Mouse (Mus musculus) liver, adult (tissue): ENCODE measurements around the gene Plaur.

Experiments used
- GATA4 ChIP-seq: IDR thresholded peaks from 2 replicates; pipeline ENCODE4 v1.6.1; 2014; ENCODE audit warnings: mild to moderate bottlenecking, low read length; ENCODE audit not compliant: insufficient replicate concordance

The Plaur gene

DNA sequence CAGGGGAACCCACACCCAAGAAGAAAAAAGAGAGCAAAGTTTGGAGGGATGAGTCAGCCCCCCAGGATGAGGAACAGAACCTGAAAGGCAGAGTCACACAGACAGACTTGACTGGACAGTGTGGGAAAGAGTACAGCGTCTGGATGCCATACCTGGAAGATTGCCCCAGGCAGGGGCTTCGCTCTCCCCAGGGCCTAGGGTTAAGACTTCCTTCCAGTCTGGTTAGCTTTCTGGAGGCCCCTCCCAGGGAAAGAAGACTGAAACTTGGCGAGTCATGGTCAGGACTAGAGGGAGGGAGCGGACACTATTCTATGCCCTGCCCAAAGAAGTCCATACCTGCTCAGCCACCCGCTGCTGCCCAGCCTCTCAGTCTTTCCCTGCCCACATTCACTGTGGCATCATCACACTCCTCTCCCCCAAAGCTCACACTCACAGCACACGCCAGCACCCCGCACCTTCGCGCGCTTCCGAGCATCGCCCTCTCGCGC lies 18.7 kb downstream of the Plaur start:
- TF ChIP-seq GATA4 = no peak

DNA sequence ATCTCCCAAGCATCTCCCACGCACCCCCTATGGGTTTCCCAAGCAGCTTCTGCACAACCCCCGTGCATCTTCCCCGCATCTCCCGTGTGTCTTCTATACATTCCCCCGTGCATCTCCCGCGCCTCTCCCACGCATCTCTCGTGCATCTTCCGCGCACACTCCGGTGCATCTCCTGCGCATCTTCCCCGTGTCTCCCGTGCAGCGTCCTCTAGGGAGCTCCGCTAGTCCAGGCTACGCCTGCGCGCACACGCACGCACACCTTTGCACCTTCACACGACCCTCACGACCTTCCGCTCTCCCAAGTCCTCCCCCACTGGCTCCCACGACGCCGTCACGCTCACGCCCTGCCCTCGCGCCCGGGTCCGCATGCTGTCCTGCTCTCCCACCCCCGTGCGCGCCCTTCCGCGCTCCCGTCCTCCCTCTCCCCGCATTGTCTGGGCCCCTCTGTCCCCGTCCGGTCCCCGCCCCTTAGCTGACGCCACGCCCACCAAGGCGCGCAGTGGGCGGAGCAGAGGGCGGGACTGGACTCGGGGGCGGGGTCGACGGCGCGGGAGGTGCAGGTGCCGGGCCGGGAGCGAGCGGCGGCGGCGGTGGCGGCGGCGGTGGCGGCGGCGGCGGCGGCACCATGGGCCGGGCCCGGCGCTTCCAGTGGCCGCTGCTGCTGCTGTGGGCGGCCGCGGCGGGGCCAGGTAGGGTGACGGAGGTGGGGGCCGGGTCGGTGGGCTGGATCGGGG lies 19.4 kb downstream of the Plaur start, which contains the start of gene Cadm4:
Gene Cadm4 (plus strand): TSS at position 550 of the 734 bp plus-strand sequence.
- TF ChIP-seq GATA4 = no peak

GRCm38 (mm10) chr7:24482208-24483020 lies 20.1 kb downstream of the Plaur start:
- no peak for TF ChIP-seq GATA4

GRCm38 (mm10) chr7:24485481-24485880 lies 23.2 kb downstream of the Plaur start:
- no peak for TF ChIP-seq GATA4

DNA sequence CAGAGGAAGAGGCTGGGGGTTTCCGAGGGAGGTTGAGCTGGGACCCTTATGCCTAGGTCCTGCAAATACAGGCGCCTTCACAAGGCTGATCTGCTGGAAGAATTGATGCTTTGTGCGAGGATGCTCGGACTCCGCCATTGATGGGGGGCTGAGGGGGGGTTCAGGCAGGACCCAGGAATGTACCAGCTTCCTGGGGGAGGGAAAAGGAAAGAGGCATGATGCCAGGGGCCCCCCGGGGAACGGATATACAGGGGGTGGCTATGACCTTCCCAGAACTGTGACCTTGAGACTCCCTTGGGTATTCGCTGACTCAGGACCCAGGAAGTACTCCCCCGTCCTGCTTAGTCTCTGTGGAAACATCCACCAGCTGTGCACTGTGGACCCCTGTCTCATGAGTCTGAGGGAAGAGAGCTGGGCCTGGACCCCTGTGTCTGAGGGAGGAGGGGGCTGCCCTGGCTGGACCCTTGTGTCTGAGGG lies 24.4 kb downstream of the Plaur start:
- no peak for TF ChIP-seq GATA4

DNA sequence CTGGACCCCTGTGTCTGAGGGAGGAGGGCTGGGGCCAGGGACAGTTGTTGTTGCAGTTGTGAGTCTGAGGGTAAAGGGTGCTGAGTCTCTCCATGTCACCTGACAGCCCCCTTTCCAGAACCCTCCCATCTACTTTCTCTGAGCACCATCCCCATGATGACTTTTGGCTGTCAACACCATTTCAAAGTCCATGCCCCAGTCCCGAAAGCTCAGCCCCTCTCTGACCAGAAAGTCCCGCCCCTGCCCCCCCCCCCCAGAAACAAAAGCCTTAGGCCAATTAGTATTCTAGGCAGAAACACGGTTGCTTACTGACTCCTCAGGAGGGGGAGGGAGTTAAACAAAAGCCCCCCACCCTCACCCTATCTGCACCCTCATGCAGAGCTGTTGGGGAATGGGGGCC lies 25.1 kb downstream of the Plaur start:
- TF ChIP-seq GATA4 = no peak

GRCm38 (mm10) chr7:24488303-24488702 lies 26.0 kb downstream of the Plaur start:
- no peak for TF ChIP-seq GATA4

DNA sequence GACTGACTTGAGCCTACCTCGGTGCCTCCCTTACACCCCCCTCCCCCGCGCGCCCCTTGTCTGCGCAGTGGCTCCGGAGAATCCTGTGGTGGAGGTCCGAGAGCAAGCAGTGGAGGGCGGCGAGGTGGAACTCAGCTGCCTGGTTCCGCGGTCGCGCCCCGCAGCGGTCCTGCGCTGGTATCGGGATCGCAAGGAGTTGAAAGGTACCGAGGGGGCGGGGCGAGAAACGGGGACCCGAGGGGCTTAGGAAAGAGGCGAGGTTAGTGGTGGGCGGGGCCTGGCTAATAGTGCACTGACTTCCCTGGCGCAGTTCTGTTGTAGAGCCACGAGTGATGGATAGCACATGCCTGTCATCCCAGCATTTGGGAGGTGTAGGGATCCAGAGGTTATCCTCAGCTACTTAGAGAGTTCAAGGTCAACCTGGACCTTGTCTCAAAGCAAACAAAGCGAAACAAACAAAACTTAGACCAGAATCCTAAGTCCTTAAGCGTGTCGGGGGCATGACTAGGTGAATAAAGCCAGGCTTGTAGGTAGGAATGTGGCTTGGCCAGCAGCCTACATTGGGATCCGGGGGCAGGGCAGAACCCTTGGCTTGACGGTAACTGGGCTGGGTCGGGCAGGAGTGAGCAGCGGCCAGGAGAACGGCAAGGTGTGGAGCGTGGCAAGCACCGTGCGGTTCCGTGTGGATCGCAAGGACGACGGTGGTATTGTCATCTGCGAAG lies 37.7 kb downstream of the Plaur start:
- no peak for TF ChIP-seq GATA4

DNA sequence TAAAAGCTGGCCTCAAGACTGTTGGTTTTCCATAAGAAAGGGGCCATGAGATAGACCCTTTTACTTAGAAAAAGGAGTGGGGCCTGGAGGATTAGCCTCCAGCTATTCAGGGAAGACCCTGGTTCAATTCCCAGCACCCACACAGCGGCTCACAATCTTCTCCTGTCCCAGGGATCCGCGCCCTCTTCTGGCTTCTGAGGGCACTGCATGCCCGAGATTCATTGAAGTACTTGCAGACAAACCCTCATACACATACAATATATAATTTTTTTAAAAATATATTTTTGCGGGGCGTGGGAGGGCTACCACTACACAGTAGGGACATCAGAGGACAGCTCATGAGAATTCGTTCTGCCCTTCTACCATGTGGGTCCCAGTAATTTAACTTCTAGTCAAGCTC lies 38.6 kb downstream of the Plaur start:
- no peak for TF ChIP-seq GATA4

DNA sequence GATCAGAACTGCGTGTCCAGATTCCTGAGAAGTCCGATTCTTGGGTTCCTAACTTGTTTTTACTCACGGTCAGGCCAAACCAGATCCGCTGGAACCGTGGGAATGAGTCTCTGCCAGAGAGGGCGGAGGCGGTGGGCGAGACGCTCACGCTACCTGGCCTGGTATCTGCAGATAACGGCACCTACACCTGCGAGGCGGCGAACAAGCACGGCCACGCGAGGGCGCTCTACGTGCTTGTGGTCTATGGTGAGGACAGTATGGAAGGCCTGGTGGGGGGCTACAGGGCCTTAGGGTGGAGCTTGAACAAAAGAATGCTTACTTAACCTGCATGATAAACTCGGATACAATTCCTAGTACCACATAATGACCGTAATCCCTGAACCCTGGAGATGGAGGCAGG lies 39.2 kb downstream of the Plaur start:
- TF ChIP-seq GATA4 = no peak

GRCm38 (mm10) chr7:24504004-24504403 lies 41.7 kb downstream of the Plaur start:
- TF ChIP-seq GATA4 = no peak

DNA sequence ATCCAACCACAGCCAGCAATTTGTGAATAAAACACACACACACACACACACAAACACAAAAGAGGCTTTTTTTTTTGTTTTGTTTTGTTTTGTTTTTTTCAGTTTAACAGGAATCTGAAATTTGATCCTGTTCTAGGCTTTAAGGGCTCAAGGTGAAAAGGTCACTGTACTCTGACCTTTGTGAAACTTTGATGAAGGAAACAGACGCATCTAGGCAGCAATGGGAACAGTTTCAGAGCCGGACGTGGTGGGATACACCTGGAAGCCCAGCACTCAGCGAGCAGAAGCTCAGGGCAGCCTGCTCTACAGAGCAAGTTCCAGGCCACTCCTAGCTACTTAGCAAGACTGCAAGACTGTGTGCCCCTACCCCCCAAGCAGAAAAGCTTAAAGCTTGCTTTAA lies 42.6 kb downstream of the Plaur start:
- no peak for TF ChIP-seq GATA4

DNA sequence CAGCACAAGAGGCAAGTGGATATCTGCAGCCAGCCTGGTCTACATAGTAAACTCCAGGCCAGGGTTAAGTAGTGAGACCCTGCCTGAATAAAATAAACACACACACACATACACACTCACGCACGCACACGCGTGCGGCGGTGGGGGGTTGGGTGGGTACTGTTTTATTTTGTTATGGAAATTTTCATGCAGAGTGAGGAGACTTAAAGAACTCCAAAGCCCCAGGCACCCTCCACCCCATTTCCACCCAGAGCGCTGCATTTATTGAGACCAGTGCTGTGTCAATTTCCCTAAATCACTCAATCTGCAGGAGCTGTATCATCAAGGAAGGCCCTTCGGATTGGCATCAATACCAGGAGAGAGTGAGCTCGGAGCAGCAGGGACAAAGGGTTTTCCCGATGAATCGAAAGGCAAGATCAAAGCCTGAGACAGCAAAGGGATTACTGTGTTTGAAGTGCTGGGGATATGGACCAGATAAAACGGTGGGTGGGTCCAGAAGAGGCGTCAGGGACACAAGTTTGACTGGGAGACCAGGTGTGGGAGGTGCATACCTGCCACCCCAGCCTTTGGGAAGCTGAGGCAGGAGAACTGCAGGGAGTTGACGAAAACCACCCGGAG lies 43.3 kb downstream of the Plaur start:
- TF ChIP-seq GATA4 = no peak

- no peak for TF ChIP-seq GATA4
Measured at GRCm38 (mm10) chr7:24506065-24506459, 43.8 kb downstream of the Plaur start.

GRCm38 (mm10) chr7:24506476-24506837 lies 44.2 kb downstream of the Plaur start:
- no peak for TF ChIP-seq GATA4
